Mouse (Mus musculus) liver, embryonic 14.5 days (tissue): ENCODE results near the gene Rft1.

Experiments used
- CTCF ChIP-seq: IDR thresholded peaks from 2 replicates; pipeline ENCODE4 v1.5.1; 2016; ENCODE audit warnings: antibody characterized with exemption, low read depth, control low read depth
- EP300 ChIP-seq: IDR thresholded peaks from 2 replicates; pipeline ENCODE4 v1.6.1; 2016; ENCODE audit warnings: antibody characterized with exemption, low read depth

GRCm38 (mm10) chr14:30626756-30627742 is 27.1 kb upstream of the Rft1 start:
- TF ChIP-seq CTCF, result no peak
- TF ChIP-seq EP300, result no peak
